7 mouse cellular contexts compared by ENCODE assay signal in the genomic region with DNA sequence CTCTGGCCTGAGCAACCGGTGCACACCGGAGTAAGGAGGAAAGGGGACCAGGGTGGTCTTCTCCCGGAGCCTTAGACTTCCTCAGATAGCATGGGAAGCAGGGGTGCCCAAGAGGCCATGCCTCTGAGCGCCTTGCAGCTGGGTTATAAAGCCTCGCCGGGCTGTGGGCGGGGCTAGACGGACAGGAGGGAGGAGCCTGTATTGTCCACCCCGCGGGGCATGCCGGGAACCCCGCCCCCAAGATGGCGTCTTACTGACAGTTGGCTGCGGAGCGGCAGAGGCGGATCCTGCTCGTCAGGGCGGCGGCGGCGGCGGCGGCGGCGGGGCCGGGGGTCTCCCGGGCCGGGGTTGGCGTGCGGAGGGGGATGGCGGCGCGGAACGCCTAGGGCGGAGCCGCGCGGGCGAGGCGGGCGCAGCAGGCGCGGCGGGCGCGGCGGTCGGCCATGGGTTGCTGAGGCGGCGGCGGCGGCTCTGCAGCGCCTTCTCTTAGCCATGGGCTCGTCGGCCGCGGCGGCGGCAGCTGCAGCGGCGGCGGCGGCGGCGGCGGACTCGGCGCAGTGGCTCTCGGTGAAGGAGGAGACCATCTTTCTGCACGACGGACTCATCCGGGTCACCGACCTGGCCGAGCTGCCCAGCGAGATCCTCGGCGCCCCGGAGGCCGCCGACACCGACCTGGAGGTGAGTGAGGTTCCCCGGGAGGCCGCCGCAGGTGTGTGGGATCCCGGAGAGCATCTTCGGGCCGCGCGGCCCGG. TPM values are rescaled to one million over a fixed set of nuclear protein-coding genes. Genes with fewer than 3 reads are reported as not detected.
DNase-seq lines count a peak whose midpoint lies in the region; ATAC-seq lines count a peak whose summit lies in the region.

TSS of gene Hectd4 (plus strand) at position 240 of the 752 bp plus-strand sequence.

- no peaks in the 10 kb centered on the region for H3K27me3 ChIP-seq in embryonic facial prominence, embryonic 10.5 days (replicated peaks; ENCODE audit: low read depth, poor library complexity, severe bottlenecking)
- H3K27me3 ChIP-seq in limb, embryonic 10.5 days (ENCODE audit: low read depth, poor library complexity, severe bottlenecking): no peaks in the 10 kb centered on the region
- H3K27me3 ChIP-seq in midbrain, embryonic 13.5 days: no peaks in the 10 kb centered on the region

- H3K9ac ChIP-seq in midbrain, embryonic 13.5 days (replicated peaks): peak within 1 kb of the TSS; percentile 97

- under 1% methylated on average over 90 of the region's 90 CpGs for WGBS in embryonic facial prominence, embryonic 10.5 days
- WGBS in limb, embryonic 10.5 days: 4% methylated on average over 88 of the region's 90 CpGs
- WGBS in midbrain, embryonic 13.5 days: under 1% methylated on average over 84 of the region's 90 CpGs

- H3K36me3 ChIP-seq in embryonic facial prominence, embryonic 10.5 days (replicated peaks): no peaks in the 10 kb centered on the region
- no peaks in the 10 kb centered on the region for H3K36me3 ChIP-seq in limb, embryonic 10.5 days
- no peaks in the 10 kb centered on the region for H3K36me3 ChIP-seq in midbrain, embryonic 13.5 days

- H3K9me3 ChIP-seq in embryonic facial prominence, embryonic 10.5 days: no peaks in the 10 kb centered on the region
- no peaks in the 10 kb centered on the region for H3K9me3 ChIP-seq in limb, embryonic 10.5 days (replicated peaks)
- no peaks in the 10 kb centered on the region for H3K9me3 ChIP-seq in midbrain, embryonic 13.5 days

- H3K4me1 ChIP-seq in embryonic facial prominence, embryonic 10.5 days: peaks cover 14% of the 10 kb centered on the region
- H3K4me1 ChIP-seq in limb, embryonic 10.5 days: peaks cover 17% of the 10 kb centered on the region
- peaks cover 17% of the 10 kb centered on the region for H3K4me1 ChIP-seq in midbrain, embryonic 13.5 days (replicated peaks)

- peak within 1 kb of the TSS; percentile 95 for H3K4me3 ChIP-seq in embryonic facial prominence, embryonic 10.5 days
- H3K4me3 ChIP-seq in limb, embryonic 10.5 days: peak within 1 kb of the TSS; percentile 98
- H3K4me3 ChIP-seq in midbrain, embryonic 13.5 days (replicated peaks): peak within 1 kb of the TSS; percentile 96

- H3K4me2 ChIP-seq in midbrain, embryonic 13.5 days (replicated peaks): peak within 1 kb of the TSS; percentile 77

- peak within 1 kb of the TSS; percentile 91 for H3K27ac ChIP-seq in embryonic facial prominence, embryonic 10.5 days (replicated peaks)
- peak within 1 kb of the TSS; percentile 91 for H3K27ac ChIP-seq in limb, embryonic 10.5 days
- H3K27ac ChIP-seq in midbrain, embryonic 13.5 days: peak within 1 kb of the TSS; percentile 96

- peak; percentile 99 for DNase-seq in adrenal gland, postnatal 10 days
- DNase-seq in embryonic facial prominence, embryonic 10.5 days (ENCODE audit: low spot score): peak; percentile 98
- peak; percentile 93 for DNase-seq in kidney, adult 11 months
- DNase-seq in limb, embryonic 10.5 days (ENCODE audit: low spot score): peak; percentile 99
- DNase-seq in spleen, adult 12 weeks (ENCODE audit: low spot score): peak; percentile 98

- peak; percentile 96 for ATAC-seq in granulocyte monocyte progenitor cell, adult 5-6 weeks (replicated peaks; ENCODE audit: poor library complexity, severe bottlenecking)
- ATAC-seq in midbrain, embryonic 13.5 days: peak; percentile 84

RNA-seq across cellular contexts. Expression of gene Hectd4, which starts in this region (rescaled TPM):
- total RNA-seq in adrenal gland, postnatal 10 days (2021): 10 to 100 TPM; 18.7 to 27.8 TPM
- 4.4 and 5.0 TPM in 2 replicates for polyA plus RNA-seq in embryonic facial prominence, embryonic 10.5 days (2016; fragmentation: Nextera tagmentation; extraction: Ambion mirVana)
- 26.2 and 28.1 TPM in 2 replicates for total RNA-seq in granulocyte monocyte progenitor cell, adult 5-6 weeks (2014; fragmentation: Nextera tagmentation)
- 12.8 and 14.1 TPM in 2 replicates for total RNA-seq in granulocyte monocyte progenitor cell, adult 5-6 weeks (2017)
- polyA plus RNA-seq in limb, embryonic 10.5 days (2016; fragmentation: Nextera tagmentation; extraction: Ambion mirVana): 4.2 and 5.1 TPM in 2 replicates
- 16.8 and 18.0 TPM in 2 replicates for polyA plus RNA-seq in midbrain, embryonic 13.5 days (2015; fragmentation: Nextera tagmentation; extraction: Ambion mirVana)

Comparison
In these comparisons a context has a peak if more than half of its experiments do, and no peak if none do; other contexts are left out.
1. Peak in every context shown above with its lines: DNase-seq, ATAC-seq, H3K4me3 ChIP-seq and H3K27ac ChIP-seq.